Mouse (Mus musculus) left cerebral cortex, postnatal 14 days (tissue): ENCODE data around the gene Sebox. TPM values are rescaled to one million over a fixed set of nuclear protein-coding genes. Genes with fewer than 3 reads are reported as not detected.

Experiments used
- DNase-seq, 2 experiments: peaks; one replicate each; pipeline ENCODE4 v3.0.0; 2021 to 2022; ENCODE audit warnings: low spot score in 2 of 2, mixed read lengths in 1 of 2
- intact Hi-C: fragments of 180-260 bp; cut with DNase I; formaldehyde crosslinking; loops from one replicate; pipeline ENCODE4 v1.15.1; 2025
- long read RNA-seq, 2 experiments: library from polyadenylated mRNA; stranded (forward); transcript quantifications; one replicate each; pipeline ENCODE4 v2.0.0; 2021
- total RNA-seq, 2 experiments: library from RNA; stranded (reverse); gene quantifications; 2 replicates each; pipeline ENCODE4 v1.2.3; 2021

Gene Sebox
- total RNA-seq = 1 to 10 TPM; 1.2 to 1.3 TPM
- long read RNA-seq, experiment 1 = 0 reads
- long read RNA-seq, experiment 2 = 0 reads

DNA sequence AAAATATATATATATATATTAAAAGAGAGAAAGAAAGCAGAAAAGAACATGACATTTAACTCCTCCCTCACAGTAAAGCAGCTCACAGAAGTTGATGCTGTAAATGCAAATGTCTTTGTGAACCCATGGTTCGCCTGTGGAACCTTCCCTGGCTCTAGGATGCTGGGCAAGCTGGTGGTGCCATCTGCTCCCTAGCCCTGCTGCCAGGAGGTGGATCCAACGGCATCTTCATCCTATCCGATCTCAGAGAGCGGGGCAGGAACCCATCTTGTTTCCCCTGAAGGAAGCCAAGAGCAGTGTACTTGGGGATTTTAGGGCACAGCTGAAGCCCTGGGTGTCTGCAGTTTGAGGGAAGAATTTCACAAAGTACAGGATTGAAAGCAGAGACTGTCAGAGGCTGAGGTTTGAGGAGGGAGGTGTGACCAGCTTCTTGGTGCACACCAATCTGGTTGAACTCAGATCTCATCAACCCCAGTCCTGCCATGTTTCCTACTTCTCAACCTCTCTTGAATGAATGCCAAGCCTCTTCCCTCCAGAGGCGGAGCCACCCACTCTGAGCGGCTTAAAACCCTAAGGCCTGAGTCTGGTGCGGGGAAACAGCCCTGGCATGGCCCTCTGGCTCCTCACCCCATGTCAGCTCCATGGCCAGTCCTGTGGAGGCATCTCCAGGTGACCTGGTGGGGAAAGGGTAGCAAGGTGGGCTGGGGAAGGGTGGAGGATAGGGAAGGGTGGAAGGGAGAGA is at the start of gene Sebox:
TSS of gene Sebox (plus strand) at position 539 of the 742 bp plus-strand sequence.
- DNase-seq = no peak
- intact Hi-C loops = no loop called here

DNA sequence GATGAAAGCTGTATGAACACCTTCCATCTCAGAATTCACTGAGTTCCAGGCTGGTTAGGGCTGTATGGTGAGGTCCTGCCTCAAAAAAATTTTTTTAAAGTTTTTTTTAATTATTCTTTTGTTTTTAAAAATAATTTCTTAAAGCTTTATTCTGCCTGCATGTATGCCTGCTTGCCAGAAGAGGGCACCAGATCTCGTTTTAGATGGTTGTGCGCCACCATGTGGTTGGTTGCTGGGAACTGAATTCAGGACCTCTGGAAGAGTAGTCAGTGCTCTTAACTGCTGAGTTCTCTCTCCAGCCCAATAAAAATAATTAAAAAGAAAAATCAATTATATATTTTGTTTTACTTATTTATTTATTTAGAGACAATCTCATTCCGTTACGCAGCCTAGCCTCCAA is 49.6 kb upstream of the Sebox start:
- DNase-seq = peak; percentile 54 to 70
- intact Hi-C loops = no loop called here

DNA sequence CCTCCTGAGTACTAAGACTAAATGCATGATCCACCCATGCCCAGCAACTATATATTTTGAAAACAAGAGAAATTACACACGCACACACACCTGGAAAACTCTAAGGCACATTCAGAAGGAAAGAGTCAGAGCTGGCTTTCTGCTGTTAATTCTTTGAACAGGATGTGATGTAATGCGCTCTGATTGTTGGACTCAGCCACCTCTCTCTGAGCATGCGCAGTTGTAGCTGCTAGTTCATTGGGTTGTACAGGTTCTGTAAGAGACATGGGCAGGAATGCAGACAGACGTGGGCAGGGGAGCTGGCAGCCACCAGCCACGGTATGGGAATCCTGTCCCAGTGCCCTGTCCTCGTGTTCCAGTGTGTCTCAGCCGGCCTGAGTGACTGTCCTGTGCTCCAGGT is 49.0 kb upstream of the Sebox start:
- intact Hi-C loops = no loop called here
- DNase-seq = no peak

- intact Hi-C loops = no loop called here
- peak in 1 of 2 experiments; percentile 34 for DNase-seq
Observed at GRCm38 (mm10) chr11:78455308-78455707, 47.9 kb upstream of the Sebox start.

GRCm38 (mm10) chr11:78458740-78459139 is 44.5 kb upstream of the Sebox start:
- intact Hi-C loops = no loop called here
- no peak for DNase-seq

DNA sequence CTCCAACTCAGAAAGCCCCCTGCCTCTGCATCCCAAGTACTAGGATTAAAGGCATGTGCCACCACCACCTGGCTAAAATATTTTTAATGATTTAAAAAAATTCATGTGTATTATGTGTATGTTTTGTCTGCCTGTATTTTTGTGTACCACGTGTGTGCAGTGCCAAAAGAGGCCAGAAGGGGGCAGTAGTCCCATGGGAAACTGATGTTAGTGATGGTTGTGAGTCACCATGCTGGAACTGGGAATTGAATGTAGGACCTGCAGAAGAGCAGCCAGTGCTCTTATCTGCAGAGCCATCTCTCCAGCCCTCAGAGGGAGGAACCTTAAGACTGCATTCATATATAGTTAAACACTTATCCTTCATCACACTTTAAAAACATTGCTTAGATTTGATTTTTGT is 41.4 kb upstream of the Sebox start:
- no peak for DNase-seq
- intact Hi-C loops = no loop called here

DNA sequence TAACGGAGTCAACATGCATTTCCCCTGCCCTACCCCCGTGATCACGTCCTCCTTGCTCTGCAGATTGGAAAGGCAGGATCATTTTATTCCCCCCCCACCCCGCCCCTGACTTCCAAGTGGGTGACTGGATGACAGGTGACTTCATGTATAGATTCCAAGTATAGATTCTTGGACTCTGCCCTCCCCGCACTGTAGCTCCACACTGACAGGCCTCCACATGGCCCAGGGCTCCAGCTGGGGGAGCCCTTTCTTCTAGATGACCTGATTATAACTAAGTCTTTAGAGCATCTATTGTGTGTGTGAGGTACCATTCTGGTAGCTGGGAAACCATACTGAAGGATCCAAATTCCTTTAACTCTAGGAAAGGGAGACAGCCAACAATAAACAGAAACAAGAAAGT is 40.6 kb upstream of the Sebox start:
- no peak for DNase-seq

GRCm38 (mm10) chr11:78463286-78464036 is 39.8 kb upstream of the Sebox start:
- intact Hi-C loops = no loop called here
- no peak for DNase-seq

More for the DNA sequence above, 40.6 kb upstream of the Sebox start:
- intact Hi-C loops = no loop called here

- DNase-seq = no peak
- intact Hi-C loops = no loop called here
Observed at GRCm38 (mm10) chr11:78465116-78465515, 38.1 kb upstream of the Sebox start.

DNA sequence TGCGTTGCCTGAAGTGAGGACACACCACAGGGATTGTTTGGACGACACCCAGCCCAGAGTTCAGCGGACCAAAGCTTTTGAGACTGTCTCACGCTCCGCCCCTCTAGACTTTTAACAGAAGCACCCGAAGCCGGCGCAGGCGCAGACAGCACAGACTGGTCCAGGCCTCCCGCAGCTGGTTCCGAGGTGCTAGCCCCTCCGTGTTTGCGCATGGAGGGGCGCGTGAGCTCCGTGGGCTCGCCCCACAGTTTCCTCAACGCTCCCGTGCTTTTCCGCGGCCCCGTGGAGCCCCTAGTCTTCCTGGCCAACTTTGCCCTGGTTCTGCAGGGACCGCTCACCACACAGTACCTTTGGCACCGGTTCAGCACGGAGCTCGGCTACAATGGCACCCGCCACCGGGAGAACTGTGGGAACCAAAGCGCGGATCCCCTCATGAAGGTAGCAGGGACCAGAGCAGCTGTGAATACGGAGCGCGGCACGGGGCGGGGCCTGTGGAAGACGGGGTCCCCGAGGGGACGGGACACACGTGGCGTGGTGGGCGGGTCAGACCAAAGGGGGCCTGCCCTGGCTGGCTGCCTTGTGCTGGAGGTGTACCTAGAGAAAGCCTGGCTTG is 37.6 kb upstream of the Sebox start, which contains the start of gene Slc46a1:
TSS of gene Slc46a1 (plus strand) at position 130 of the 613 bp plus-strand sequence.
- peak; percentile 77 to 81 for DNase-seq
- intact Hi-C loops = no loop called here

GRCm38 (mm10) chr11:78466242-78466912 is 36.9 kb upstream of the Sebox start:
- intact Hi-C loops = no loop called here
- no peak for DNase-seq

DNA sequence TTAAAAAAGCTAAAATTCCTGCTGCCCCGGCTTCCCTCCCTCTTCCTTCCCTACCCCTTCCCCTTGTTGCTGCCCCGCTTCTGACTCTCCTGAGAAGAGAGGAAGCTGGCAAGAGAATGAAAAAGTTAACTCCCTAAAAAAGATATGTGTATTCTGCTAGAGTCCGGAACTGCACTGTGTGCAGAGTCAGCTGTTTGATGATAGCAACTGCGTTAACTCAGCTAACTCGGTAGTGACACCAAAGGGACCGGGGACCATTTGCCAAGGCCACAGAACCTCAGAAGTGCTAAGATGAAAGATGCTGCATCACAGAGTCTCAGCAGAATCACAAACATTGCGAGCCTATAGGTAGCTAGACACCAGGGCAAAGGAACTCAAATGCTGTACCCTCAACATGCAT is 35.7 kb upstream of the Sebox start:
- intact Hi-C loops = no loop called here
- DNase-seq = no peak

GRCm38 (mm10) chr11:78467932-78468331 is 35.3 kb upstream of the Sebox start:
- intact Hi-C loops = no loop called here
- no peak for DNase-seq

DNA sequence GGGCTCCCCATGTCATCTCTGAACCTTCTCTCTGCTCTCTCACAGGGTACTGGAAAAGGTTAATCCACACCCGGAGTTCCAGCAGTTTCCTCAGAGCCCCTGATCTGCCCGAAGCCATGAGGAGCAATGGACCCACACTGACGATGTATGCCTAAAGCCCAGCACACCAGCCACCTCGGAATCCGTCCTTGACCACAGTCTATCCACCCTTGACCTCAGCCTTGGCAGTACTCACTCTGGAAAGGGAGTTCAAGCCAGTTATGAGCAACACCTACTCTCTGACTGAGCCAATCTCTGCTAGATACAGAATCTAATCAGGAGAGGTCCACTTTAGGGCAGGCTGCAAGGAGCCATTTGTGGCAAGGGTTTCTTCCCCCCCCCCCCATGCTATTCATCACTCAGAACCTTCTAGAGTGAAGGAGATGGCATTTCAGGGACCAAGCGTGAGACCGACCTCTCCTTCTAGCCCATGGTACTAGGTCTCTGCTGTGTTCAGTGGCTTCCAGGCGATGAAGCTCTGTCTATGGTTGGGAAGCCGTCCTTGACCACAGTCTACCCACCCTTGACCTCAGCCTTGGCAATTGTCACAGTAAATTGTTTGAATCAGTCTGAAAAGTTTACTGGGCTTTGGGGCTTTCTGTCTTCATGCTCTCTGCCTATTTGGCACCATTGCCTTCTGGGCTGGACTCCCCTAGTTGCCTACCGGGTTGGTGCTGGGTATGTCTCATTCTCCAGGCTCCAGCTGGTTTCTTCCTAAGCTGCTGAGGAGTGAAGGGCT is 31.7 kb upstream of the Sebox start:
- intact Hi-C loops = no loop called here
- DNase-seq = no peak

DNA sequence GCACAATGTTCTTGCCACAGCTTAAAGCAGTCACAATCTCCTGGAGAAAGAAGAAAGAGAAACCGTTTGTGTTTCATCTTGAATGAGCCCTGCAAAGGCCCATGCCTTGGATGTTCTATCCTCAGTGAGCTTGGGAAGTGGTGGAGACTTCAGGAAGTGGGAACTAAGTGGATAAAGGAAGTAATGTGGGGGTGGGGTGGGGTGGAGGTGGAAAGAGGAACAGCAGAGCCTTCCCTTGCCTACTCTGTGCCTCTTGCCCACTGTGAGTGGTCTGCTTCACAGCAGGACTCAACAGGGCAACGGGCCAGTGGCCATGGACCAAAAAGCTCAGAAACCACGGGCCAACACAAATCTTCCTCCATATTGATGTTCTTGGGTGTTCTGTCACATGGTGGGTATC is 28.0 kb upstream of the Sebox start:
- DNase-seq = no peak
- intact Hi-C loops = no loop called here

DNA sequence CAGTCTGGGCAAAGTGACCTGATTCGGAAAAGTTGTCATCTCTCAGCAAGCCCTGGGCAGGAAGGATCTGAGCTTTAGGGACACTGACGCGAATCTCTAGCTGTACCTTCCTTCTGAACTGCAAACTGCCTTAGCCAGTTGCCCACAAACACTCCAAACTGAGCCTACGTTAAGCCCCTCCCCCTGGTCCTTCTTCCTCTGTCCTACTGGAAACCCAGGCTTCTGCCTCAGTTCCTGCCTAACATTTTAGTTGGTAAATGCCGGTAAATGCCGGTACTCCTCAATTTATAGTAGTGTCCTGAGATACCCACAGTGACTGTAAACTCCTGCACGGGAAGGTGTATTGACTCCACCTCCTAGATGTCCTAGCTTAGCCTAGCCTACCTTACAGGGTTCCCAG is 19.6 kb upstream of the Sebox start:
- intact Hi-C loops = no loop called here
- no peak for DNase-seq

DNA sequence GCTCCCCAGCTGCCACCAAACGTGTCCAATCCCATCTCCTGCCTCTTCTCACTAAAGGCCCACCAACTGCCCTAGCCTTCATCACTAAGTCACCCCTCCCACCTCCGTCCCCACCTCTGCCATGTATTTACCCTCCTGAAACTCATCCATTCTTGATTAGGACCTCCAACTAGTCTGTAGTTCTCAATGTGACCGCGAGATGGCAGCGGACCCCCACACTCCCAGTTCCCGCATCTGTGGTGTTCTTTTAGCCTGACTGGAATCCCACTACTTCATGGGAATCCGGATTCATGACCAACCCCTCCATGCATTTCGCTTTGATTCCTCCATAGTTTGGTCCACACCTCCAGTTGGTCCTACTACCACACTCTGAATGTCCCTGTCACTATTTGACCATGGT is 15.1 kb upstream of the Sebox start:
- intact Hi-C loops = no loop called here
- peak; percentile 82 to 84 for DNase-seq

GRCm38 (mm10) chr11:78490781-78491241 is 12.4 kb upstream of the Sebox start:
- DNase-seq = peak; percentile 55 to 63
- intact Hi-C loops = no loop called here

- no peak for DNase-seq
- intact Hi-C loops = no loop called here
Observed at GRCm38 (mm10) chr11:78495904-78496303, 7.3 kb upstream of the Sebox start.
